8 mouse cellular contexts compared by ENCODE assay signal in the genomic region with DNA sequence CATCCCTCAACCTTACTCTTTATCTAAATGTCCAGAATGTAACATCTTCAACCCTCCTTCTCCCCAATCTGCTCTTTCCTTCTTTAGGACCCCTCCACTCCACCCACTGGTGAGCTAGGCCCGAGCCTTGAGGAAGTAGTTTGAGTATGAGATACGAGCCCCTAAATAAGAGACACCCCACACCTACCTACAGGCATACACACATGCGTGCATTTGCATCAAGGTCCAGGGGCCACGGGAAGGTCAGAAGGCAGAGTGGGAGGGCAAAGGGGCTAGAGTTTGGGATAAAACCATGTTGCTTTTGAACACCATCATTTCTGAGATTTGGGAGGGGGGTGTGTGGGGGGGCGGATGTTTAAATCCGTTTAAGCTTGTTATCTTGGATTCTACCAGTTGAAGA. TPM values are rescaled to one million over a fixed set of nuclear protein-coding genes. Genes with fewer than 3 reads are reported as not detected.
DNase-seq lines count a peak whose midpoint lies in the region; ATAC-seq and TF ChIP-seq lines count a peak whose summit lies in the region.

No protein-coding gene starts in this region.

- H3K27ac ChIP-seq in gastrocnemius, adult 2 months, result peak overlapping the region; percentile 99
- no peak overlapping the region for H3K27ac ChIP-seq in heart, embryonic 15.5 days
- H3K27ac ChIP-seq in midbrain, embryonic 10.5 days (replicated peaks), result peak overlapping the region; percentile 100

- WGBS in heart, embryonic 15.5 days, result 24% methylated on average over 6 of the region's 6 CpGs
- under 1% methylated on average over 6 of the region's 6 CpGs for WGBS in midbrain, embryonic 10.5 days

- no peaks in the 10 kb centered on the region for H3K9me3 ChIP-seq in heart, embryonic 15.5 days (replicated peaks)
- no peaks in the 10 kb centered on the region for H3K9me3 ChIP-seq in midbrain, embryonic 10.5 days (replicated peaks)

- intact Hi-C loops in gastrocnemius, adult 2 months (cut with DNase I), result loop anchor here (1.0 to 5.0 kb wide), 2 partner anchors 22 to 247 kb away; no protein-coding TSS in a partner anchor

- H3K4me2 ChIP-seq in heart, embryonic 15.5 days, result peak overlapping the region; percentile 95

- peaks cover 39% of the 10 kb centered on the region for H3K4me1 ChIP-seq in heart, embryonic 15.5 days (replicated peaks)
- H3K4me1 ChIP-seq in midbrain, embryonic 10.5 days, result peaks cover 69% of the 10 kb centered on the region

- peaks cover 9% of the 10 kb centered on the region for H3K27me3 ChIP-seq in heart, embryonic 15.5 days
- peaks cover 12% of the 10 kb centered on the region for H3K27me3 ChIP-seq in midbrain, embryonic 10.5 days (ENCODE audit: low read depth, poor library complexity, severe bottlenecking)

- H3K4me3 ChIP-seq in gastrocnemius, adult 2 months, result peak overlapping the region; percentile 77
- peak overlapping the region; percentile 81 for H3K4me3 ChIP-seq in heart, embryonic 15.5 days
- H3K4me3 ChIP-seq in midbrain, embryonic 10.5 days, result peak overlapping the region; percentile 95

- DNase-seq in gastrocnemius, adult 2 months, result no peak
- DNase-seq in gastrocnemius, postnatal 25 days, result no peak
- peak; percentile 17 for DNase-seq in ES-CJ7 (ENCODE audit: low read depth, low spot score)
- no peak for DNase-seq in midbrain, embryonic 10.5 days (ENCODE audit: low spot score)
- DNase-seq in adrenal gland, postnatal 36 days, result no peak
- DNase-seq in frontal cortex, adult 2 months (ENCODE audit: extremely low spot score in 1 of 2, low spot score in 1 of 2), result no peak
- no peak for DNase-seq in gastrocnemius, postnatal 10 days

- no peak for ATAC-seq in heart, embryonic 15.5 days (replicated peaks; ENCODE audit: insufficient number of reproducible peaks, insufficient read depth, low FRiP score, low read depth)

- no peaks in the 10 kb centered on the region for H3K36me3 ChIP-seq in heart, embryonic 15.5 days
- H3K36me3 ChIP-seq in midbrain, embryonic 10.5 days, result no peaks in the 10 kb centered on the region

- TF ChIP-seq CTCF in gastrocnemius, adult 2 months (IDR thresholded peaks at IDR 0.05), result no peak

- H3K9ac ChIP-seq in heart, embryonic 15.5 days, result no peak overlapping the region

RNA-seq across cellular contexts. Expression of gene Pknox2, which starts 2.5 kb away (rescaled TPM):
- total RNA-seq in gastrocnemius, adult 2 months (2021), result 10 to 100 TPM; 35.4 to 40.7 TPM
- 10 to 100 TPM; 30.1 to 31.4 TPM for total RNA-seq in gastrocnemius, postnatal 25 days (2021)
- polyA plus RNA-seq in heart, embryonic 15.5 days (2015; fragmentation: Nextera tagmentation; extraction: Ambion mirVana), result 4.6 and 6.6 TPM in 2 replicates
- polyA plus RNA-seq in midbrain, embryonic 10.5 days (2016; fragmentation: Nextera tagmentation; extraction: Ambion mirVana), result 41.5 and 45.0 TPM in 2 replicates
- total RNA-seq in adrenal gland, postnatal 36 days (2021), result 1 to 10 TPM; 2.1 to 2.2 TPM
- 49.7 and 58.9 TPM in 2 replicates for polyA plus RNA-seq in frontal cortex, adult 2 months (2012; rRNA removed)
- total RNA-seq in gastrocnemius, postnatal 10 days (2021), result 10 to 100 TPM; 27.9 TPM

Comparison
In these comparisons a context has a peak if more than half of its experiments do, and no peak if none do; other contexts are left out.
1. RNA of gene Pknox2, which starts 2.5 kb away (total RNA-seq): 35.4 to 40.7 TPM in gastrocnemius, adult 2 months, 30.1 to 31.4 TPM in gastrocnemius, postnatal 25 days and 27.9 TPM in gastrocnemius, postnatal 10 days; 2.1 to 2.2 TPM in adrenal gland, postnatal 36 days; every median in the first group is over 4 times any median in the second.
2. Peak in every context shown above with its lines, with median percentiles within 50 percentile points of each other: H3K4me3 ChIP-seq.